Mouse (Mus musculus): ENCODE measurements around the gene Sel1l3. TPM values are rescaled to one million over a fixed set of nuclear protein-coding genes. Genes with fewer than 3 reads are reported as not detected.

Sel1l3 gene
- polyA plus RNA-seq, 1 experiment from 2014 or later: 2.1 TPM

GRCm38 (mm10) chr5:53236136-53236535 lies 22.4 kb upstream of the Sel1l3 start:
- no peak for DNase-seq (ENCODE audit: low spot score)
- H3K9me3 ChIP-seq (replicated peaks; ENCODE audit: control insufficient read depth, low read length): no peaks in the 10 kb centered on the region
- no peaks in the 10 kb centered on the region for H3K4me1 ChIP-seq (ENCODE audit: control insufficient read depth, insufficient read depth, low read length)
- no peak overlapping the region for H3K4me2 ChIP-seq (ENCODE audit: low read depth, low read length)
- no peak overlapping the region for H3K9ac ChIP-seq (replicated peaks; ENCODE audit: low read length)
- ATAC-seq (replicated peaks; ENCODE audit: insufficient number of reproducible peaks, low FRiP score, low TSS enrichment, low read depth): no peak
- 44% methylated on average over 5 of the region's 5 CpGs for WGBS
- no peak overlapping the region for H3K27ac ChIP-seq (replicated peaks; ENCODE audit: low read depth, low read length)
- no peaks in the 10 kb centered on the region for H3K27me3 ChIP-seq (ENCODE audit: control insufficient read depth, insufficient read depth, low read length)
- H3K36me3 ChIP-seq (replicated peaks; ENCODE audit: control insufficient read depth, insufficient read depth, low read depth, low read length): no peaks in the 10 kb centered on the region
- no peak overlapping the region for H3K4me3 ChIP-seq (ENCODE audit: low read depth, low read length)

GRCm38 (mm10) chr5:53235551-53235950 lies 21.8 kb upstream of the Sel1l3 start:
- Histone ChIP-seq H3K9me3 (replicated peaks; ENCODE audit: control insufficient read depth, low read length) (no peaks in the 10 kb centered on the region), H3K4me1 (ENCODE audit: control insufficient read depth, insufficient read depth, low read length) (no peaks in the 10 kb centered on the region), H3K4me3 (ENCODE audit: low read depth, low read length) (no peak overlapping the region), H3K36me3 (replicated peaks; ENCODE audit: control insufficient read depth, insufficient read depth, low read depth, low read length) (no peaks in the 10 kb centered on the region), H3K27ac (replicated peaks; ENCODE audit: low read depth, low read length) (no peak overlapping the region), H3K27me3 (ENCODE audit: control insufficient read depth, insufficient read depth, low read length) (no peaks in the 10 kb centered on the region), H3K4me2 (ENCODE audit: low read depth, low read length) (no peak overlapping the region), H3K9ac (replicated peaks; ENCODE audit: low read length) (no peak overlapping the region)
- DNase-seq (ENCODE audit: low spot score) (peak; percentile 31), ATAC-seq (replicated peaks; ENCODE audit: insufficient number of reproducible peaks, low FRiP score, low TSS enrichment, low read depth) (peak; percentile 64; the same call in 1 of the 2 replicates)
- WGBS: 15% methylated on average over 4 of the region's 4 CpGs

DNA sequence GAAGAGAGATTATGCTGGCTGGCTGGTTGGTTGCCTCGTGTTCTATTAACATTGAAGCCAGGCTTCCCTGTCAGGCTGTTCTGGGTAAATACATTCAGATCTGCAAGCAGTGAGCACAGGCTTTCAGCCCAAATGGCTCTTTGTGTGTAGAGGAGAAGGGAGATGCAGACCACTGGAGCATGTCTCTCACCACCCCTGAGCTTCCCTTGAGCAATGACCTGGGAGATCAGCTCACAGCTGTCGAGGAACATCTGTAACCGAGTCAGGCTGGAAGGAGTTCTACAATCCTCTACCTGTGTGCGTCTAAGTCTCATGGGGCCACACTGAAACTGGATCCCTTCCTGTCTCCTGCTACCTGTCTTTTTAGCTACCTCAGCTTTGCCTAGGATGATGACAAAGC lies 16.8 kb upstream of the Sel1l3 start:
- H3K4me2 ChIP-seq (ENCODE audit: low read depth, low read length): no peak overlapping the region
- H3K9me3 ChIP-seq (replicated peaks; ENCODE audit: control insufficient read depth, low read length): no peaks in the 10 kb centered on the region
- H3K27me3 ChIP-seq (ENCODE audit: control insufficient read depth, insufficient read depth, low read length): no peaks in the 10 kb centered on the region
- H3K4me1 ChIP-seq (ENCODE audit: control insufficient read depth, insufficient read depth, low read length): no peaks in the 10 kb centered on the region
- WGBS: 50% methylated on average over 4 of the region's 4 CpGs
- H3K27ac ChIP-seq (replicated peaks; ENCODE audit: low read depth, low read length): no peak overlapping the region
- ATAC-seq (replicated peaks; ENCODE audit: insufficient number of reproducible peaks, low FRiP score, low TSS enrichment, low read depth) (no peak), DNase-seq (ENCODE audit: low spot score) (no peak)
- no peak overlapping the region for H3K4me3 ChIP-seq (ENCODE audit: low read depth, low read length)
- H3K9ac ChIP-seq (replicated peaks; ENCODE audit: low read length): no peak overlapping the region
- no peaks in the 10 kb centered on the region for H3K36me3 ChIP-seq (replicated peaks; ENCODE audit: control insufficient read depth, insufficient read depth, low read depth, low read length)

DNA sequence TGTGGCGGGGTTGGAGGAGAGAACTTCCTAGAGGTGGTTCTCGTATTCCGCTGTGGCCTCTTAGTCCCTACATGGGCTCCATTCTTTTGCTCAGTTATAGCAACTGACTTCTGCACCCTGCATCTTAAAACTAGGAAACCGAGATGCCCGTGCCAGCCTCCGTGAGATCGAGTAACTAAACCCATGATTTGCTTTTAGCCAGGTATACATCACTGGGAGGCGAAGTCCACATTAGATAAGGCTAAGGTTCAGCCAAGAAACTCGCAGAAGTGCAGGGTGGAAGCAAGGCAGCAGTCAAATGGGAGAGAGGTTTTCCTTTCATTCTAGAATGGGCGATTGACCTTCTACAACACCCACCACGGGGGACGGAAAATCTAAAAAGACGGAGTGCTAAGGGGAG lies 11.7 kb upstream of the Sel1l3 start:
- DNase-seq (ENCODE audit: low spot score) (no peak), ATAC-seq (replicated peaks; ENCODE audit: insufficient number of reproducible peaks, low FRiP score, low TSS enrichment, low read depth) (no peak)
- H3K4me3 ChIP-seq (ENCODE audit: low read depth, low read length): no peak overlapping the region
- 91% methylated on average over 13 of the region's 13 CpGs for WGBS
- H3K9ac ChIP-seq (replicated peaks; ENCODE audit: low read length): no peak overlapping the region
- H3K36me3 ChIP-seq (replicated peaks; ENCODE audit: control insufficient read depth, insufficient read depth, low read depth, low read length): no peaks in the 10 kb centered on the region
- H3K27ac ChIP-seq (replicated peaks; ENCODE audit: low read depth, low read length): no peak overlapping the region
- H3K27me3 ChIP-seq (ENCODE audit: control insufficient read depth, insufficient read depth, low read length): no peaks in the 10 kb centered on the region
- no peak overlapping the region for H3K4me2 ChIP-seq (ENCODE audit: low read depth, low read length)
- H3K4me1 ChIP-seq (ENCODE audit: control insufficient read depth, insufficient read depth, low read length): no peaks in the 10 kb centered on the region
- no peaks in the 10 kb centered on the region for H3K9me3 ChIP-seq (replicated peaks; ENCODE audit: control insufficient read depth, low read length)

DNA sequence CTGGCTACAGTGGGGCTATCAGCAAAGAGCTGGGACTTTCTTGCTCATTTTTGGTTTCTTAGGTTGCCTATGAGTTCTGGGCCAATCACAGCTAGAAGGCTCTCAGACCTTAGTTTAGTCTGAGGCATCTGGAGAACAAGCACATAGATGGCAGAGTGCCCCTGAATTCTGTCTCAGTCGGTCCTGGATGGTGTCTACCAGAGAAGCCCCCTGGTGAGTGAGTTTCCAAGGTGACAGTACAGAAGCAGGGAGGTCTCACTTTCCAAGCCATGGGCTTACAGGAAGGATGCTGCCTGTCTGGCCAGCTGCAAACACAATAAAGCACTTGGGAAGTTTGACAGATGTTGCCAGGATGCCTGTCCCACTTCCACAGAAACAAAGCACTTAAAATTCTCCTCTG lies 1.1 kb upstream of the Sel1l3 start:
- peaks cover 26% of the 10 kb centered on the region for H3K27me3 ChIP-seq (ENCODE audit: control insufficient read depth, insufficient read depth, low read length)
- DNase-seq (ENCODE audit: low spot score): no peak

DNA sequence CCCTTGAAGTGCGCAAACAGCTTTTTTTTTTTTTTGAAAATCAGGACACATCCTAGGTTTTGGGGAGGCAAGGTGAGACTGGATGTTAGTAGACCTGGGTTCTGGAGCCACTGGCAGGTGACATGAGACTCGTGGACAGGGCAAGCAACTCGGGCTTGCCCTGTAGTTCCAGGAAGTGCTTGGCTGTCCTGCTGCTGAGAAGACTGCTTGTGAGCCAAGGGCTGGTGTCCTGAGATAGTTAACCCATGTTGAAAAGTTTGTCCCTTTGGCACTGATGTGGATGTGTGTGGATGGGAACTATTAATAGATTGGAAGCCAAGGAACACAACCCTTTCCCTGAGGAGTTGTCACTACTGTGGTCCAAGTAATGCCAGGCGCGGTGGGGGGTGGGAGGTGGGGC lies 635 bp upstream of the Sel1l3 start:
- Histone ChIP-seq H3K9me3 (replicated peaks; ENCODE audit: control insufficient read depth, low read length) (no peaks in the 10 kb centered on the region), H3K27ac (replicated peaks; ENCODE audit: low read depth, low read length) (no peak overlapping the region), H3K4me2 (ENCODE audit: low read depth, low read length) (no peak overlapping the region; the same call in 1 of the 2 replicates), H3K9ac (replicated peaks; ENCODE audit: low read length) (no peak overlapping the region), H3K4me3 (ENCODE audit: low read depth, low read length) (no peak overlapping the region), H3K27me3 (ENCODE audit: control insufficient read depth, insufficient read depth, low read length) (peaks cover 26% of the 10 kb centered on the region), H3K36me3 (replicated peaks; ENCODE audit: control insufficient read depth, insufficient read depth, low read depth, low read length) (no peaks in the 10 kb centered on the region), H3K4me1 (ENCODE audit: control insufficient read depth, insufficient read depth, low read length) (no peaks in the 10 kb centered on the region)
- WGBS: 4% methylated on average over 5 of the region's 5 CpGs
- ATAC-seq (replicated peaks; ENCODE audit: insufficient number of reproducible peaks, low FRiP score, low TSS enrichment, low read depth) (no peak), DNase-seq (ENCODE audit: low spot score) (no peak)

More for the DNA sequence above, 1.1 kb upstream of the Sel1l3 start:
- no peak for ATAC-seq (replicated peaks; ENCODE audit: insufficient number of reproducible peaks, low FRiP score, low TSS enrichment, low read depth)
- Histone ChIP-seq H3K9ac (replicated peaks; ENCODE audit: low read length) (no peak overlapping the region), H3K9me3 (replicated peaks; ENCODE audit: control insufficient read depth, low read length) (no peaks in the 10 kb centered on the region), H3K4me2 (ENCODE audit: low read depth, low read length) (no peak overlapping the region), H3K4me3 (ENCODE audit: low read depth, low read length) (no peak overlapping the region), H3K27ac (replicated peaks; ENCODE audit: low read depth, low read length) (no peak overlapping the region), H3K4me1 (ENCODE audit: control insufficient read depth, insufficient read depth, low read length) (no peaks in the 10 kb centered on the region), H3K36me3 (replicated peaks; ENCODE audit: control insufficient read depth, insufficient read depth, low read depth, low read length) (no peaks in the 10 kb centered on the region)
- 0% methylated on average over 1 of the region's 1 CpGs for WGBS

- Histone ChIP-seq H3K4me1 (ENCODE audit: control insufficient read depth, insufficient read depth, low read length) (no peaks in the 10 kb centered on the region), H3K27me3 (ENCODE audit: control insufficient read depth, insufficient read depth, low read length) (peaks cover 26% of the 10 kb centered on the region), H3K36me3 (replicated peaks; ENCODE audit: control insufficient read depth, insufficient read depth, low read depth, low read length) (no peaks in the 10 kb centered on the region), H3K27ac (replicated peaks; ENCODE audit: low read depth, low read length) (no peak overlapping the region), H3K9ac (replicated peaks; ENCODE audit: low read length) (peak overlapping the region; percentile 64), H3K9me3 (replicated peaks; ENCODE audit: control insufficient read depth, low read length) (no peaks in the 10 kb centered on the region), H3K4me3 (ENCODE audit: low read depth, low read length) (peak overlapping the region; percentile 49), H3K4me2 (ENCODE audit: low read depth, low read length) (peak overlapping the region; percentile 99)
- WGBS: under 1% methylated on average over 29 of the region's 99 CpGs
- peak; percentile 26 for DNase-seq (ENCODE audit: low spot score)
- no peak; the same call in 1 of the 2 replicates for ATAC-seq (replicated peaks; ENCODE audit: insufficient number of reproducible peaks, low FRiP score, low TSS enrichment, low read depth)
Measured at GRCm38 (mm10) chr5:53212782-53213710, 681 bp downstream of the Sel1l3 start.

GRCm38 (mm10) chr5:53212087-53212781 lies 1.5 kb downstream of the Sel1l3 start:
- 22% methylated on average over 20 of the region's 20 CpGs for WGBS
- Histone ChIP-seq H3K9me3 (replicated peaks; ENCODE audit: control insufficient read depth, low read length) (no peaks in the 10 kb centered on the region), H3K27me3 (ENCODE audit: control insufficient read depth, insufficient read depth, low read length) (peaks cover 26% of the 10 kb centered on the region), H3K4me2 (ENCODE audit: low read depth, low read length) (peak overlapping the region; percentile 99), H3K27ac (replicated peaks; ENCODE audit: low read depth, low read length) (no peak overlapping the region), H3K4me1 (ENCODE audit: control insufficient read depth, insufficient read depth, low read length) (no peaks in the 10 kb centered on the region), H3K4me3 (ENCODE audit: low read depth, low read length) (peak overlapping the region; percentile 49), H3K9ac (replicated peaks; ENCODE audit: low read length) (peak overlapping the region; percentile 27; the same call in 1 of the 2 replicates), H3K36me3 (replicated peaks; ENCODE audit: control insufficient read depth, insufficient read depth, low read depth, low read length) (no peaks in the 10 kb centered on the region)
- DNase-seq (ENCODE audit: low spot score) (peak; percentile 10), ATAC-seq (replicated peaks; ENCODE audit: insufficient number of reproducible peaks, low FRiP score, low TSS enrichment, low read depth) (no peak)

Data from embryonic facial prominence, embryonic 11.5 days (tissue).